Mouse (Mus musculus): ENCODE data around the gene Fndc3a. TPM values are rescaled to one million over a fixed set of nuclear protein-coding genes. Genes with fewer than 3 reads are reported as not detected.

Gene Fndc3a
- total RNA-seq (2017): 70.4 and 72.5 TPM in 2 replicates

DNA sequence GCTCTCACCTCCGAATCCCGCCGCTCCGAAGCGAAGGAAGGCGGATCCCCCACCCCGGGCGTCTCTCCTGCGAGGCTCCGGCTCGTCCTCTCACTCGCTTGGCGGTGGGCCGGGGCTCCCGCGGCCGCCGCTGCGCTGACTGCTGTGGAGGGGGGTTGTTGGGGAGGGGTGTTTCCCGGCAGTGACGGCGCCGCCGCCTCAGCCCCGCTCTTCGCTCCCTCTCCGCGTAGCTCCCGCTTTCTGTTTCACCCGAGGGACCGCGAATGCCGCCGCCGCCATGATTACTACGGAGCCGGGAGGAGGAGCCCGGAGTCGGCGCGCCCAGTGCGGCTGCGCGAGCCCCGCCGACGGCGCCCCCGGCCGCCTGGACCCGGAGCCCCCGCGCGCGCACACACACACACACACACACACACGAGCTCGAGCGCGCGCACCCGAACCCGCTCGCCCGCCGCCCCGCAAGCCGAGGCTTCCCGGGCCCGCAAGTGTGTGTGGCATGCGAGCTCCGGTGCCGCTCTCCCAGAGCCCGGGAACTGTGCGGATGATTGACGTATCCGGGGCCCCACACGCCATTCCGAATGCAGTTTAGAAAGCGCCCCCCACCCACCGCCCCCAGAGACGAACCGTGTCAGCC lies at the start of gene Fndc3a:
Fndc3a (minus strand) TSS at position 294 of the 631 bp plus-strand sequence.
- ATAC-seq (ENCODE audit: extremely low read depth, insufficient number of reproducible peaks, low FRiP score, poor library complexity, severe bottlenecking): peak; percentile 65

DNA sequence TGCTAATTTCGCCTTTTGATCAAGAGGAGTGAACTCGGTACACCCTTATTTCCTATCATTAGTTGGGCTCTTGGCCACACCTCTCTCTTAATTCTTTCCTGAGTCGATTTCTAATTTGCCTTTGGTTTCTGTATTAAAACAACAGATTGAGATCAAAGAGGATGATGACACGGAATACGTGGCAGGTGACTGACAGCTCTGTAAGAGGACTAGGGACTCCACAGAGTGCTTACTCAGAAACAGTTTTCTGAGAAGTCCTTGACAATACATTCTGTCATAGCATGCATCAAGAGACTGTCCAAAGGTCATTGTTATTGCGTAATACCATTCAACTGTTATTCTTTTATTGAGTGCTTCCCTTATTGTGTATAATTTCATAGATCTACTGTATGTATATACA lies 43.1 kb upstream of the Fndc3a start:
- ATAC-seq (ENCODE audit: extremely low read depth, insufficient number of reproducible peaks, low FRiP score, poor library complexity, severe bottlenecking): no peak

GRCm38 (mm10) chr14:72750426-72751182 lies 40.8 kb upstream of the Fndc3a start:
- ATAC-seq (ENCODE audit: extremely low read depth, insufficient number of reproducible peaks, low FRiP score, poor library complexity, severe bottlenecking): no peak

GRCm38 (mm10) chr14:72748331-72748730 lies 38.5 kb upstream of the Fndc3a start:
- no peak for ATAC-seq (ENCODE audit: extremely low read depth, insufficient number of reproducible peaks, low FRiP score, poor library complexity, severe bottlenecking)

DNA sequence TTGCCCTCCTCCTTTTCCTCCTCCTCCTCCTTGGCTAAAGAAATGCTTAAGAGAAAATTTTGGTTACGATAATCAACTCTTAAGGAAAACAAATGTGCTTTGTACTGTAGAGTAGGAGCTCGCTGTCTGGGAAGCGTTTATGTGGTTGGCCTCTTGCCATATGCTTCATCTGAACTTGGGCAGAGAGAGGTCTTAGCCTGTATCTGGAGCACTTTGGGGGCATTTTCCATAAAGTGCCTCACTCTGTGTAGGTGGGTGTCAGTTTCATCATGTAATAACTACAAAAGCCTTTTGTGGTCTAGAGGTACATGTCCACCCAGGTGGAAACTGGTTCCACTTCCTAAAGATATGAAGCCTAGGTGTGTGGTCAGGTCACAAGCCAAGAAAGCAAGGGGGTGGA lies 31.9 kb upstream of the Fndc3a start:
- no peak for ATAC-seq (ENCODE audit: extremely low read depth, insufficient number of reproducible peaks, low FRiP score, poor library complexity, severe bottlenecking)

DNA sequence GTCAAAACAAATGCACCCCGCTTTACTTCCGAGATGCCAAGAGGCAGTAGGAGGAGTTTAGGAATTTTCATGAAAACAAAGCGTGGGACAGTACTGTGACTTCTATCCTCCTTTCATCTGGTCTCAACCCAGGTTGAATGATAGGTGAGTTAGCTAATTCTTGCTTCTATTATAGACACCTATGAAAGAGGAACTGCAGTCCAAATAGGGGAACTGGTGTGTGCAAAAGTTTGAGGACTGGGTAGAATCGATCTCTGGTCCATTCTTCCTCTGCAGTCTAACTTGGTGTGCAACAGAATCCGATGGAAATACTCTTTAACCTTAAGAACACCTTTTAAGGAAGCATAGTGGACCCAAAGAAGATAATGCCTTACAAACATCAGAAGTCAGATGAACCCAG lies 30.5 kb upstream of the Fndc3a start:
- peak; percentile 61 for ATAC-seq (ENCODE audit: extremely low read depth, insufficient number of reproducible peaks, low FRiP score, poor library complexity, severe bottlenecking)

GRCm38 (mm10) chr14:72739484-72740208 lies 29.8 kb upstream of the Fndc3a start:
- ATAC-seq (ENCODE audit: extremely low read depth, insufficient number of reproducible peaks, low FRiP score, poor library complexity, severe bottlenecking): no peak

DNA sequence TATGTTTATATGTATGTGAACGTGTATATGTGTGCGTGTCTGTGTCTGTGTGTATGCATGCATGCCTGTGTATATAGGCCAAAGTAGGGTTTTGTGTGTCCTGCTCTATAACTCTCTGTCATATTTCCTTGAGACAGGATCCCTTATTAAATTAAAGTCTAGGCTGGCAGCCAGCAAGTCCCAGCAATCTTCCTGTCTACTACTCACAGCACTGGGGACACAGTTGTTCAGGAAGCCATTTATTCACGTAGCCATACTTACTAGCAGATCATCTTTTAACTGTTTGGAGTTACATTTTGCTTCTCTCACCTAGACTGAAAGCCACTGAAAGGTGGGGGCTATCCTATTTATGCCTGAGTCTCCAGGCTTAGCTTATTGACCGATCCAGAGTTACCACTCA lies 29.0 kb upstream of the Fndc3a start:
- no peak for ATAC-seq (ENCODE audit: extremely low read depth, insufficient number of reproducible peaks, low FRiP score, poor library complexity, severe bottlenecking)

GRCm38 (mm10) chr14:72738217-72738616 lies 28.4 kb upstream of the Fndc3a start:
- 0 out of 2 replicates have a peak, but pooled peaks have one; percentile 16 for ATAC-seq (ENCODE audit: extremely low read depth, insufficient number of reproducible peaks, low FRiP score, poor library complexity, severe bottlenecking)

- ATAC-seq (ENCODE audit: extremely low read depth, insufficient number of reproducible peaks, low FRiP score, poor library complexity, severe bottlenecking): no peak
Observed at GRCm38 (mm10) chr14:72725865-72726264, 16.1 kb upstream of the Fndc3a start.

DNA sequence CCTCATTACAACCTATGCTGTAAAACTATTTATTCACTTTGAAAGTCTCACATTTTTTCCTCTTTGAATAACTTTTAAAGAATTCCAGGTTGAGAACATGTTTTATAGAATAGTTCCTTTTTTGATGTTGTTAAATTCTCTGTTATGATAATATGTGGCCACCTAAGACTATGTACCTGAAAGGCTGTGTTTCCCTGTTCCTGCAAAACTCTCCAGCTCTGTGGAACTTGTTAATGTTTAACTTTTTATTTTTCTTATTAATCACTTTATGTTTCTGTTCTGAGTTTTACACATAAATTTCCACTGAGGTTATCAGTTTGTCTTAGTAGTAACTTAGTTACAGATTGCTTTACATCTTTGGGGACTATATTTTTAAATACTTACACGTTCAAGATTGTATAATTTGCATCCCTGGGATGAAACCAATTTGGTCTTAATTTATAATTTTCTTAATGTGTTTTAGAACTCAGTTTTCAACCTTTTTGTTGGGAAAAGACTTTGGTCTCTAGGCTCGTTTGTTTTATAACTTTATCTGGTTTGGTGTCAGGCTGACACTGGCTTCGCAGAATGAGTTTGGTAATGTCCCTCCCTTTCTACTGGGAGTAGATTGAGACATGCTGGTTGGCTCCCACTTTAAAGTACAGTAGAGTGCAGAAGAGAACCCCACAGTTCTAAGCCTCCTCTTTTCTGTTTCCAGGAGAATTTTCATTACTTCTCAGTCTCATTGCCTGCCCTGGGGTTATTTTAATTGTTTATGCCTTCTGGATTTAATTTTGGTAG lies 12.7 kb upstream of the Fndc3a start:
- no peak for ATAC-seq (ENCODE audit: extremely low read depth, insufficient number of reproducible peaks, low FRiP score, poor library complexity, severe bottlenecking)

DNA sequence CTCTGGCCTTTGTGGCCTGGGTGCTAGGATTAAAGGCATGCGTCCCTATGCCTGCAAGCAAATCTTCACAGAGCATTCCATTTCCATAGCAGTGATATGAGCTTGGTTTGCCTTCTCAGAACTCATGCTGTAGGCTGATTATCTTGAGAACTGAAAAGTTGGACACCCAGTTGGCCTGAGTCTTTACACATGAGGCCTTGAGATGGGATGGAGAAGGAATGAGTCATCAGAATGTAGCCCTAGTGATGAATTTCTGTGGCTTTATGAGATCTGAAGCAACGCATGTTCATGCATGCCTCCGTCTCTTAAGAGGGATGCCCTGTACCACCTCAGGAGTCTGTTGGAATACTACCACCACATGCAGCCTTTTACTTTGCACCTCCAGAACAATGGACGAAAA lies 6.4 kb upstream of the Fndc3a start:
- ATAC-seq (ENCODE audit: extremely low read depth, insufficient number of reproducible peaks, low FRiP score, poor library complexity, severe bottlenecking): no peak

DNA sequence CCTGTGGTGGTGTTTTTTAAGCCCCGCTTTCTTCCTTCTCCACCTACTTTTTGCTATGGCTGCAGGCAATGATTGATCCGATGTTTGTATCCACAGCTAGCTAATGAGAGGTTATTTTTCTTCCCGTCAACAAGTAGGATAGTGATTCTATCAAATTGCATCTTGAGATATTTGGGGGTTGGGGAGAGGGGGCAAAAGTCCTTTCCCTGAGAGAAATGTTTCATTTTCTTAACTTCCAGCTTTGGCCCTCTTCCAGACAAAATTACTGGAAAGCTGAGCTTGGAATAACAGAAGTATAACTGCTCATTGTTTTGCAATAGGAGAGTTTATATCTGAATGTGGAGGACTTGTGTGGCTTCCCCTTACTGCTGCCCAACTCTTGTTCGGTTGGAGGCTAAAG lies 1.3 kb upstream of the Fndc3a start:
- no peak for ATAC-seq (ENCODE audit: extremely low read depth, insufficient number of reproducible peaks, low FRiP score, poor library complexity, severe bottlenecking)

DNA sequence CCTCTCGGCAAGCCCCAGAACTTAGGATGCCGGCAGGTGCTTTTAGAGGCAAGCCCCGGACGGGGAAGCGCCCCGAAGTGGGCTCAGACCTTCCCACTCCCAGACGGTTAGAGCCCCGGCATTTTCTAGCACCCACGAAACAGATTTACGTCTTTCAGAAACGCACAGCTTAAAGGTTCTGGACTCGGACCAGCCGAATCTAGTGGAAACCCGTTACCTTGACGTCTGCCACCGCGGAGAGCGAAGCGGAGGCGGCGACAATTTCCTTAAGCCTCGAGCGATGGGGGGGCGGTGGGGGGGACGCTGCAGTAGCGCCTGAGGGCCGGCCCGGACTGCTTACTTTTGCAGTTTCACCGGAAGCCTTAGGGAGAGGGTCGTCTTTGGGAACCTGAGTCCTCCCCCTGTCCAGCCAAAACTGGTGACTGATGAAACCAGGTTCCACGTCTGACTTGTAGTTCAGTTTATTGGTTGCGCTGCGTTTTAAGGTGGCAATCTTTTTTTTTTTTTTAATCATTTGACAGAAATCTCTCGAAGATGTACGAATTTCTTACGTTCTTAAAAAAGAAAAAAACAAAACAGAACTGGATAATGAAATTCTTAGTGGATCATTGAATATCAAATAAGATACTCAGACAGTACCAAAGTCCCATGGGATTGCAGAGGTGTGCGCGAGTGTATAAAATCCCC lies 681 bp upstream of the Fndc3a start:
- ATAC-seq (ENCODE audit: extremely low read depth, insufficient number of reproducible peaks, low FRiP score, poor library complexity, severe bottlenecking): peak; percentile 25; the same call in 1 of the 2 replicates

DNA sequence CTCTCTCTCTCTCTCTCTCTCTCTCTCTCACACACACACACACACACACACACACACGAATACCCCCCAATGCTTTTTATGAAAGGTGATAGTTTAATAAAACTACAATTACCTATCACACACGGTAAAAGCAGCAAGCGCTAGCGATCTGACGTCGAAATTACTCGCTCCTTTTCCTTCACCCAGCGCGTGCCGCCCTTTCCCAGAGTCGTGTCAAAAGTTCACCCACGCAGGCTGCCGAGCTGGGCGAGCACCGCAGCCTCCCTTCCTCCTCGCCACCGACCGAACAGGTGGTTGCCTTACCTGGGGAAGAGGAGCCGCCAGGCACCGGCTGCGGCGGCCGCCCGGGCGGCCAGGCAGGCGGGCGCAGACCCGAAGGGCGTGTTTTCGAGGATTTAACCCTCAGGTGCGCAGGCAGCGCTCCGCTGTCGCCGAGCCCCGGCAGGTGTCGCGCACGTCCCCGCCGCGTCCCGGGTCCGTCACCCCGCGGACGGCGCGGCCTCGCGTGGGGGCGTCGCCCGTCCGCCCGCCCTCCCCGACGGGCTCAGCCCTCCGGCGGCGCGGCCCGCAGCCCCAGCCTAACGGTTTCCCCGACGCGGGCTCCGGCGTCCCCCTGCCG lies 603 bp downstream of the Fndc3a start:
- ATAC-seq (ENCODE audit: extremely low read depth, insufficient number of reproducible peaks, low FRiP score, poor library complexity, severe bottlenecking): peak; percentile 59

DNA sequence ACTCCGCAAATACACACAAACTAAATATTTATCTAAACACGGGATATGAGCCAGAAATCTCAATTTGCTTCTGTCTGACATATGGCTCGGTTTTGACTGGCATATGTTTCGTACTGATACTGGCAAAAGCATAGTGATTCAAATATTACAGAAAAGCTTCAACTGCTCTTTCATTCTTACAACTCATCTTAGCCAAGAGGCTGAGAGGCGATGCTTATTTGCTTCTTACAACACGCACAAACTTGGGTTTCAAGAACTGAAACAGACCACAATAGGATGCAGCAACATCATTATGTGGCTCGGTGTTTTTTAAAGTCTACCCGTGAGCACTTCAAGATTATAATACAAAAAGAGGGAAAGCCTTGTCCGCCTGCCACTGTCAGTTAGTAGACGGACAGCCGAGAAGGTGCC lies 1.2 kb downstream of the Fndc3a start:
- no peak for ATAC-seq (ENCODE audit: extremely low read depth, insufficient number of reproducible peaks, low FRiP score, poor library complexity, severe bottlenecking)

GRCm38 (mm10) chr14:72700056-72700455 lies 9.7 kb downstream of the Fndc3a start:
- no peak for ATAC-seq (ENCODE audit: extremely low read depth, insufficient number of reproducible peaks, low FRiP score, poor library complexity, severe bottlenecking)

DNA sequence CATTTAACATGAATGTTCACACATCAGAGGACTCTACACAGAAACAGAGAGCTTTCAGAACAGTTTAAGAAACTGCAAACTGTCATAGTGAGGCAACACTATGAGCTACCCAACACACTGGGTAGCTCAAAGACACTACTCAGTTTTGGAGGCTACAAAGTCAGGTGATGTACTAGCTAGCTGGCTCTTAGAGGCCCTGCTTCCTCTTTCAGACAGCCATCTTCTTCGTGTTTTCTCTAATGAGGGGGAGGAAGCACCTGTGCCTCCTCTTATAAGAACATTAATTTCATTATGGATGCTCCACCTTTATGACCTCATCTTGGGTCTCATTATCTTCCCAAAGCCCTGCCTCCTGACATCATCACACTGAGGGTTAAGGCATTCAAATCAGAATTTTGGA lies 18.4 kb downstream of the Fndc3a start:
- peak; percentile 93 for ATAC-seq (ENCODE audit: extremely low read depth, insufficient number of reproducible peaks, low FRiP score, poor library complexity, severe bottlenecking)
